In genomic region chr9:13599334-13599614, GRCm38 (mm10) we compare ENCODE assay signal across 15 mouse cellular contexts.
"Had no signal": no experiment of that assay in that cellular context is flagged by ENCODE, and none has a peak within 500 bp of the region (broad histone marks: within the 10 kb centered on the region; RNA-seq: fewer than 3 reads in every experiment).

No protein-coding gene starts in this region.

- H3K9ac ChIP-seq: limb, embryonic 12.5 days; limb, embryonic 15.5 days; liver, embryonic 14.5 days; lung, embryonic 15.5 days had no signal

- H3K27me3 ChIP-seq: limb, embryonic 12.5 days; limb, embryonic 15.5 days; lung, embryonic 15.5 days had no signal

- H3K4me2 ChIP-seq: limb, embryonic 12.5 days; limb, embryonic 15.5 days; lung, embryonic 15.5 days; midbrain, embryonic 11.5 days had no signal

- DNase-seq: kidney, adult 2 months; kidney, postnatal 25 days; left cerebral cortex, postnatal 4 days; lung, adult 18-20 months; lung, postnatal 10 days; lung, postnatal 4 days; midbrain, embryonic 14.5 days; thymus, adult 18-20 months; thymus, postnatal 36 days had no signal

- H3K27ac ChIP-seq: kidney, postnatal 0 days; limb, embryonic 12.5 days; limb, embryonic 15.5 days; liver, embryonic 14.5 days; lung, embryonic 15.5 days had no signal

- H3K36me3 ChIP-seq: limb, embryonic 12.5 days; limb, embryonic 15.5 days; lung, embryonic 15.5 days had no signal

- H3K4me3 ChIP-seq: limb, embryonic 12.5 days; limb, embryonic 15.5 days; lung, embryonic 15.5 days had no signal

- H3K9me3 ChIP-seq: limb, embryonic 12.5 days; limb, embryonic 15.5 days; lung, embryonic 15.5 days had no signal

- H3K4me1 ChIP-seq: lung, embryonic 15.5 days had no signal
